In the genomic region with DNA sequence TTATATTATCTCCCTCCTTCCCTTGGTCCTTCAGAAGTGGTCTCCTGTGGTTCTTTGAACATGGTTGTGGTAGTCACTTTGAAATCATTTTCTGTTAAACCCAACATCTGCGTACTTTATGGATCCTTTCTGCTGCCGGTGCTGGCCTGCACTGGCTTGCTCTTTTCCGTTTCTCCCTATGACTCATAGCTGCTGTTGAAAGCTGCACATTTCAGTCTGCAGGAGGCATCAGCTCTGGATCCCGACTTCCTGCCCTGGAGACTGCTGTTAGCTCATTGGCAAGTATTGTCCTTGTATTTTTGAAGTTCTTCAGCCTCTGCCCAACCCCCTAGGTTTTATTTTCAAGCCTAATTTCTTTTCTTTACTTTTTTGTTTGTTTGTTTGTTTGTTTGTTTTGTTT, we compare ENCODE assay signal across 15 mouse cellular contexts. TPM values are rescaled to one million over a fixed set of nuclear protein-coding genes. Genes with fewer than 3 reads are reported as not detected.
A peak's percentile ranks its signal among the peaks of the same experiment; 100 is the strongest.
DNase-seq lines count a peak whose midpoint lies in the region; ATAC-seq lines count a peak whose summit lies in the region.
"Had no signal": no experiment of that assay in that cellular context is flagged by ENCODE, and none has a peak within 500 bp of the region (broad histone marks: within the 10 kb centered on the region; RNA-seq: fewer than 3 reads in every experiment).

No protein-coding gene starts in this region.

- no peak overlapping the region for H3K4me2 ChIP-seq in embryonic facial prominence, embryonic 14.5 days (ENCODE audit: low read depth, low read length)
- H3K4me2 ChIP-seq in kidney, embryonic 16.5 days (replicated peaks; ENCODE audit: low read depth, low read length), result no peak overlapping the region
- H3K4me2 ChIP-seq: embryonic facial prominence, embryonic 15.5 days; hindbrain, embryonic 15.5 days; liver, embryonic 15.5 days had no signal

- H3K27me3 ChIP-seq in embryonic facial prominence, embryonic 14.5 days (replicated peaks; ENCODE audit: control insufficient read depth, insufficient read depth, low read length), result no peaks in the 10 kb centered on the region
- no peaks in the 10 kb centered on the region for H3K27me3 ChIP-seq in embryonic facial prominence, embryonic 10.5 days (replicated peaks; ENCODE audit: low read depth, poor library complexity, severe bottlenecking)
- H3K27me3 ChIP-seq in kidney, embryonic 16.5 days (ENCODE audit: insufficient read depth, low read length), result no peaks in the 10 kb centered on the region
- H3K27me3 ChIP-seq: embryonic facial prominence, embryonic 15.5 days; hindbrain, embryonic 15.5 days; liver, embryonic 15.5 days had no signal

- ATAC-seq in embryonic facial prominence, embryonic 14.5 days (ENCODE audit: low read depth), result no peak
- no peak for ATAC-seq in kidney, embryonic 16.5 days (ENCODE audit: low FRiP score, low TSS enrichment)
- ATAC-seq: forebrain, postnatal 0 days had no signal

- no peak overlapping the region for H3K9ac ChIP-seq in embryonic facial prominence, embryonic 14.5 days (ENCODE audit: low read depth, low read length)
- no peak overlapping the region for H3K9ac ChIP-seq in kidney, embryonic 16.5 days (replicated peaks; ENCODE audit: low read length)
- H3K9ac ChIP-seq: embryonic facial prominence, embryonic 15.5 days; forebrain, postnatal 0 days; hindbrain, embryonic 15.5 days; liver, embryonic 15.5 days had no signal

- no peaks in the 10 kb centered on the region for H3K4me1 ChIP-seq in embryonic facial prominence, embryonic 14.5 days (ENCODE audit: control insufficient read depth, insufficient read depth, low read length)
- H3K4me1 ChIP-seq in embryonic facial prominence, embryonic 10.5 days, result 0 out of 2 replicates have a peak, but pooled peaks cover 5% of the 10 kb centered on the region
- H3K4me1 ChIP-seq in kidney, embryonic 16.5 days (ENCODE audit: insufficient read depth, low read length), result no peaks in the 10 kb centered on the region
- H3K4me1 ChIP-seq: embryonic facial prominence, embryonic 15.5 days; liver, embryonic 15.5 days had no signal

- no peak overlapping the region for H3K4me3 ChIP-seq in embryonic facial prominence, embryonic 14.5 days (ENCODE audit: low read depth, low read length)
- H3K4me3 ChIP-seq in embryonic facial prominence, embryonic 10.5 days, result no peak overlapping the region
- no peak overlapping the region for H3K4me3 ChIP-seq in kidney, embryonic 16.5 days (ENCODE audit: low read length)
- H3K4me3 ChIP-seq: embryonic facial prominence, embryonic 15.5 days; hindbrain, embryonic 15.5 days; liver, embryonic 15.5 days; midbrain, embryonic 10.5 days had no signal

- H3K36me3 ChIP-seq in embryonic facial prominence, embryonic 14.5 days (ENCODE audit: control insufficient read depth, insufficient read depth, low read length), result no peaks in the 10 kb centered on the region
- H3K36me3 ChIP-seq in embryonic facial prominence, embryonic 10.5 days (replicated peaks), result no peaks in the 10 kb centered on the region
- H3K36me3 ChIP-seq in kidney, embryonic 16.5 days (ENCODE audit: insufficient read depth, low read length), result no peaks in the 10 kb centered on the region
- H3K36me3 ChIP-seq: embryonic facial prominence, embryonic 15.5 days; hindbrain, embryonic 15.5 days; liver, embryonic 15.5 days; midbrain, embryonic 10.5 days had no signal

- H3K9me3 ChIP-seq in embryonic facial prominence, embryonic 14.5 days (ENCODE audit: control insufficient read depth, low read length), result no peaks in the 10 kb centered on the region
- no peaks in the 10 kb centered on the region for H3K9me3 ChIP-seq in embryonic facial prominence, embryonic 10.5 days
- H3K9me3 ChIP-seq in kidney, embryonic 16.5 days (ENCODE audit: low read length), result no peaks in the 10 kb centered on the region
- H3K9me3 ChIP-seq: embryonic facial prominence, embryonic 15.5 days; hindbrain, embryonic 15.5 days; liver, embryonic 15.5 days; midbrain, embryonic 10.5 days had no signal

- peak; percentile 56 for DNase-seq in embryonic facial prominence, embryonic 14.5 days (ENCODE audit: low spot score)
- DNase-seq in embryonic facial prominence, embryonic 10.5 days (ENCODE audit: low spot score), result no peak
- peak; percentile 26 for DNase-seq in kidney, postnatal 14 days
- peak; percentile 24 for DNase-seq in urinary bladder, postnatal 25 days (ENCODE audit: low spot score)
- DNase-seq in urinary bladder, adult 2 months (ENCODE audit: low spot score), result no peak
- DNase-seq in spleen, postnatal 36 days (ENCODE audit: low spot score in 2 of 2), result no peak
- no peak for DNase-seq in embryo, embryonic 10.5 days (ENCODE audit: low spot score)
- DNase-seq: cerebellum, postnatal 25 days; forebrain, postnatal 0 days; spleen, adult 18-20 months had no signal

- WGBS in embryonic facial prominence, embryonic 14.5 days, result 41% methylated on average over 4 of the region's 4 CpGs
- WGBS in embryonic facial prominence, embryonic 10.5 days, result 76% methylated on average over 4 of the region's 4 CpGs
- 65% methylated on average over 4 of the region's 4 CpGs for WGBS in kidney, embryonic 16.5 days

- no peak overlapping the region for H3K27ac ChIP-seq in embryonic facial prominence, embryonic 14.5 days (replicated peaks; ENCODE audit: low read depth, low read length)
- H3K27ac ChIP-seq in embryonic facial prominence, embryonic 10.5 days (replicated peaks), result no peak overlapping the region
- H3K27ac ChIP-seq in kidney, embryonic 16.5 days (ENCODE audit: low read length), result no peak overlapping the region
- H3K27ac ChIP-seq: embryonic facial prominence, embryonic 15.5 days; hindbrain, embryonic 15.5 days; liver, embryonic 15.5 days; midbrain, embryonic 10.5 days had no signal

RNA-seq across cellular contexts. Expression of a gene that starts 31.9 kb away (rescaled TPM):
- 0.28 TPM in 1 of 2 replicates, not detected in the other for polyA plus RNA-seq in embryonic facial prominence, embryonic 14.5 days (2014; fragmentation: Nextera tagmentation; extraction: Ambion mirVana)
- polyA plus RNA-seq in embryonic facial prominence, embryonic 10.5 days (2016; fragmentation: Nextera tagmentation; extraction: Ambion mirVana), result not detected in 2 replicates
- not detected in 2 replicates for polyA plus RNA-seq in kidney, embryonic 16.5 days (2015; fragmentation: Nextera tagmentation; extraction: Ambion mirVana)
- polyA plus RNA-seq in urinary bladder, adult 2 months (2012; rRNA removed), result 0.07 and 0.12 TPM in 2 replicates
- polyA plus RNA-seq: hindbrain, embryonic 15.5 days; midbrain, embryonic 10.5 days had no signal

Comparison
In these comparisons a context has a peak if more than half of its experiments do, and no peak if none do; other contexts are left out.
1. DNase-seq: peak in embryonic facial prominence, embryonic 14.5 days (single experiment), kidney, postnatal 14 days (single experiment) and urinary bladder, postnatal 25 days (single experiment); none in embryonic facial prominence, embryonic 10.5 days (single experiment), urinary bladder, adult 2 months (single experiment), spleen, postnatal 36 days (0 of 2) and embryo, embryonic 10.5 days (single experiment).